Mouse (Mus musculus): ENCODE measurements around the gene Endou. TPM values are rescaled to one million over a fixed set of nuclear protein-coding genes. Genes with fewer than 3 reads are reported as not detected.

Endou gene
- 1 to 10 TPM; 1.1 to 1.2 TPM for total RNA-seq (2021)
- long read RNA-seq, experiment 1, partial matches to known transcripts = 0 of 3 reads
- long read RNA-seq, experiment 1, other reads (novel, unspliced or antisense) = 3 of 3 reads
- long read RNA-seq, experiment 2, partial matches to known transcripts = 0 of 1 reads
- long read RNA-seq, experiment 2, other reads (novel, unspliced or antisense) = 1 of 1 reads

DNA sequence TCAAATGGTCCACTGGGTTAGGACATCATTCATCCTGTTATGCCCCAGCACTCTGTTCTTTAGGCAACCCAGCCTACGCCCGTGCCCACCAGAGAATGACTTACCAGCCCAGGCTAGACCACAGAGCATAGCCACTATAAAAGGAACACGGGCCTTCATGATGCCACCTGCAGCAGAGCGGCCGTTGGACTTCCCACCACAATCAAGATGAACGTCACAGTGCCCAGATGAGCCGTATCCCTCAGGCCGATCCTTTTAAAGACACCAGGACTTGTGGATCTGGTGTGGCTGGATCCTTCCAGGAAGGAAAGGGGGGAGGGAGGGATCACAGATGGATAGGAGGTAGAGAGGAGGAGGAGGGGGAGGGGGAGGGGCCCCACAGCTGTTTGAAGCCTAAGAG, at the start of gene Endou:
TSS of gene Endou (minus strand) at position 229 of the 400 bp plus-strand sequence.
- DNase-seq = no peak

DNA sequence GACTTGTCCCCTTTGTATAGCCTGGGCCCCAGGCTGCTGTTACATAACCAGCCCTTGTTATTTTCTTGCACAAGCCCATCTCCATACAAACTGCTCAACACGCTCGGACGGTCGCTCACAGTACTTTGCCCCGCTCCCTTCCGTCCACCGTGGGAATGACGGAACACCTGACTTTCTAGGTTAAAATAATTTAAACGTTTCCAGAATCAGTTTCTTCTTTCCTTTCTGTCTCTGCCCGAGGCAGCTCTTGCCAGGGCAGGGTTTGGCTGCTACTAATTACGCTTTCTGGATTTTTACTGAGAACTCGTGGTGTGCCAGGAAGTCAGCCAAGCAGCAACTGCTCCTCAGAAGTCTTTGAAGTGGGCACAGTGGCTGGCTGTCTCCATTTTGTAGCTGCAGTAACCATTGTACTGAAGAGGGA, 49.5 kb upstream of the Endou start:
- DNase-seq = no peak

DNA sequence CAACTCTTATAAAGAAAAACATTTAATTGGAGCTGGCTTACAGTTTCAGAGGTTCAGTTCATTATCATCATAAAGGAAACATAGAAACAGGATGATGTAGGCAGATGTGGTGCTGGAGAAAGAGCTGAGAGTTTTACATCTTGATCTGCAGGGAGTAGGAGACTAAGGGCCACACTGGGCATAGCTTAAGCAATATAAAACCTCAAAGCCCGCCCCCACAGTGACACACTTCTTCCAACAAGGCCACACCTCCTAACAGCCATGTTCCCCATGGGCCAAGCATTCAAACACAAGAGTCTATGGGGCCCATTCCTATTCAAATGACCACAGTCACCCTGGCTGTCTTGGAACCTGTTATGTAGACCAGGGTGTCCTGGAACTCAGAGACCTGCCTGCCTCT, 48.4 kb upstream of the Endou start:
- no peak for DNase-seq

GRCm38 (mm10) chr15:97778311-97779098, 47.4 kb upstream of the Endou start, which contains the start of gene Slc48a1:
Gene Slc48a1 (plus strand): TSS chr15:97778520.
- no peak for DNase-seq

GRCm38 (mm10) chr15:97776919-97777318, 45.8 kb upstream of the Endou start:
- DNase-seq = no peak

DNA sequence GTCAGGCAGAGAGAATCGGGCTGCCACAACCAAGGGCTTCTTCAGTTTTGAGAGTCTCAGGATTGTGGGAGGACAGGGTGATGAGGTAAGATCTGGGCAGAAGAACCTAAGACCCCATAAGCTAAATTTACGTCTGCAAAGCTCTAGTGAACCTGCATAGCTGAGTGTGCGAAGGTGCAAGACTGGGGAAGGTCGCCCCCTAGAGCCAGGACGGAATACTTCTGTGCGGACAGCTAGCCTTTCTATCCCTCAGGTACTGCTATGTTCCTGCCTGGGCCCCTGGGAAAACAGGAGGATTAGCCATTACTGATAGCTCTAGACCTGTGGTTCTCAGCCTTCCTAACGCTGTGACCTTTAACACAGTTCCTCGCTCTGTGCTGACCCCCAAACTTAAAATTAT, 45.4 kb upstream of the Endou start:
- DNase-seq = peak; percentile 89

GRCm38 (mm10) chr15:97773961-97774370, 42.8 kb upstream of the Endou start:
- DNase-seq = no peak

- DNase-seq = peak; percentile 77
Measured at GRCm38 (mm10) chr15:97773108-97773507, 42.0 kb upstream of the Endou start.

DNA sequence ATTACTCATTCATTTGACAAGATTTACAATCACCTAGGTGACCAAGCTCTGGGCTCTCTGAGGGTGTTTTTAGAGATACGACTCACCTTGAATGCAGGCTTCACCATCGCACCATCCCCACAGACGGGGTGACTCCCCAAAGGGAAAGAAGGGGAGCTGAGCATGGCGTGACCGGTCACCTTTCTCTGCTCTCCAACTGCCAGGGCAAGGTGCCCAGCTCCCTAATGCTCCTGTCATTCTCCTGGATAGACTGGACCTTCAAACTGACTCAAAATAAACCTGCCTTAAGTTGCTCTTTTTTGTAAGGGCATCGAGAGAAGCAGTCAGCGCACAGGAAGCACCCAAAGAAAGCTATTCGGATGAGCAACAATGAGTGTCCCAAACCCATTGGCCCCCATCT, 39.1 kb upstream of the Endou start:
- DNase-seq = no peak

GRCm38 (mm10) chr15:97768192-97768591, 37.1 kb upstream of the Endou start:
- DNase-seq = peak; percentile 57

GRCm38 (mm10) chr15:97767280-97768186, 36.4 kb upstream of the Endou start, which contains the start of gene Rapgef3:
Gene Rapgef3 (minus strand): TSS chr15:97767972.
- peak; percentile 85 for DNase-seq

- DNase-seq = no peak
Measured at GRCm38 (mm10) chr15:97766594-97767279, 35.6 kb upstream of the Endou start.

DNA sequence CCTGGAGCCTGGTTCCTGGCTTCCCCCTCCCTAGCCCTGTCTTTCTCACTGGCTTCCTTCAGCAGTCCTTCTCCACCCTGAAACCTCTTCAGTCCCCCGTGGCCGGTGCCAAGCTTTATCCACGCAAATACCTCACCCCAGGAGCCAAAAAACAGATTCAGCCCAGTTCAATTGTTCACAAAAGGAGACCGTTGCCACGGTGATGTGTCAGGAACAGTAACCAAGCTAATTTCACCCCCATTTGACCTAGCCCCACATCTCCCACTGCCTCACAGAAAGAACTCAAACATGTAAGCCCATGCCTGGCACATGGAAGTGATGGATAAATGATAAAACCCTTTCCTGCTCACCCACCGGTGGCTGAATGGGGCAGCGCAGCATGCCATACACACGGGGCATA, 35.1 kb upstream of the Endou start:
- DNase-seq = no peak

DNA sequence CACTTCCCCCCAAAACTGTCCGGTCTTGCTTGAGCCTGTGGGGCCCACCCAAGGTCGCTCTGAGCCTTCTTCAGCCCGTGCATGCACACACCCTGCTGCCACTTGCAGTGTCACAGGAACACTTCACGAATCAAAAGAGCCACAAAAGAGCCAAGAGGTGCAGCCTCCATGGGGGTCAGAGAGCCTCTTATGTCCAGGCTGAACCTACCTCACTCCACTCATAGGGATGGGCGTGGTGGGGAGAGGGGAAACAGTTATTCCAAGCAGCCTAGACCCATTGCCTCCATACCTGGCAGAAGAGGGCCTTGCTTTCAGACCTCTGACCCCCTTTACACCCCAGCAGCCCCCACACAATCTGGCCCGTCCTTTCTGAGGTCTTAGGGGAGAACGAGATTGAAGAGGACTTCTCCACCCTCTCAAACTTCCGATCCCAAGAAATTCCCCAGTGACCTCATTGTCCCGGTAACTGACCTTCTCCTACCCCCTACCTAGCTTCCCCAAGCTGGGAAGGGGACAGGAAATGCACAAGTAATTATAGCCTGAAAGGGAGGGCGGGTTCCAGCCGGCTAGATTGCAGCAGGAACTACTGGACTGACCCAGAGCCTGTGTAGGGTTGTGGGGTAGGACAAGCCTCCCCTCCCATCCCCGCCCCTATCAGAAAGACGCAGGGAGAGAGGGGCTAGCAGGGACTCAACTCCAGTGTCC, 34.1 kb upstream of the Endou start:
- no peak for DNase-seq

DNA sequence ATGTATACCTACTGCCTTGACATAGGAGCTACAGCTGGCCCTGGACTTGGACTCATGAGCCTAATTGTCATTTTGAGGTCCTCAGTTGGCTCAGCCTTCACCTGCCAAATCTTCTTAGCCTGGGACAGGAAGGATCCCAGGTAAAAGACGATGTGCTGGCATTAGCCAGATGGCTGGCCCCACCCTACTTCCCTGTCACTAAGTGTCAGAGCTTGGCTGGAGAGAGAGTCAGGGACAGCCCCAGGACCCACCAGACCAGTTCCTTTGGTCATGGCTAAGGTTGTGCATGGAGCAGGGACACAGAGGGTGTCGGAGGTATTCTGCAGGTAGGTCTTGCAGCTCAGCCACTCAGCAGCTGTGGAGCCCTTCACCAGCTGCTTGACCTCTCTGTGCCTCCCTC, 33.4 kb upstream of the Endou start:
- DNase-seq = no peak

- no peak for DNase-seq
Measured at GRCm38 (mm10) chr15:97763256-97764049, 32.3 kb upstream of the Endou start.

- peak; percentile 57 for DNase-seq
Measured at GRCm38 (mm10) chr15:97762733-97763132, 31.6 kb upstream of the Endou start.

DNA sequence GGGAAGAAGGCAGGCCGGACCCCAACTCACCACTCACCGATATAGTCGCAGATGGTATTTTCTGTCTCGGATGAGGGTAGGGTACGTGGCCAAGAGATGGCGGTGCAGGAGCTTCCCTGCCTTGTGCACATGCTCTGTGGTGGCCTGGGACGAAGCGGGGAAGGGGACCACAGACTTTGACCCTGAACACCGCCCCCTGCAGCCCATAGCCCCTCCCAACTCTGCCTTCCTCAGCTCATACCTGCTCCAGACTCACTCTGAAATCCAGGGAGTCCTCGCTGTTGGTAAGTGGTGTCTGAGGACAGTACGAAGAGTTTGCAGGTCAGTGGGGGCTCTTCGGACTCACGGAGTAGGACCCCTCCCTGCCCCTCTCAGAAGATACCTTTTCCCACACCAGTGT, 30.3 kb upstream of the Endou start:
- DNase-seq = no peak

DNA sequence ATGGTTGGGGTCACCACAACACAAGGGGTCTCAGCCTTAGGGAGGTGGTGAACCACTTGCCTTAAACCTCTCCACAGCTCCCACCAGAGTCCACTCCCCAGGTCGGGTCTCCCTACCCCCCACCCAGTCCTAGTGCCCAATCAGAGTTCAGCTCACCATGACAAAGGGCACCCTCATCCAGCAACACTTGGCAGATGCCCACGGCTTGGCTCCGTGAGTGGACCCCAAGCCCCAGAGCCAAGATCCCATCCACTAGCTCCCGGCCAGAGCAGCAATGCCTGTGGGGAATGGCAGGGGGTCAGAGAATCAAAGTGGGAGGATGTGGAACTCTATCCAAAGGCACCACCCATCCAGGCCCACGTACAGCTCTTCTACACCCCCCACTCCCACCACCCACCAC, 29.8 kb upstream of the Endou start:
- DNase-seq = no peak

GRCm38 (mm10) chr15:97760006-97760405, 28.9 kb upstream of the Endou start:
- no peak for DNase-seq

DNA sequence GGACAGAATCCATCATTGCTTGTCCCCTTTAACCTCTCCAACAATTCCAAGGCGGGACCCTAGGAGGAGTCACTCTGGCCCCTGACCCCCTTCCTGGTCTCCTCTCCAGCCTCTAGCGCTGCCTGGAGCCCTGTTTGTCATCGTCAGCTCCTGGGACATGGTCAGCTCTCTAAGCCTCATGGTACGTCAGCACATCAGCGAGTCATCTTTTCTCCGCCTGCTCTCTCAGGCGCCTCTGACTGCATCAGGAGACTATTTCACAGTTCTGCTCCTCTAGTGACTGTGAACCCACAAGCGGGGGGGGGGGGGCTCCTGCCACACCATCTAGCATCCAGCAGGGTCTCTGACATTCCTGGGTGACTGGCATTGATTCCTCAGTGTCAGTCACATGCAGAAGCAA, 24.2 kb upstream of the Endou start:
- no peak for DNase-seq

Data from adrenal gland, postnatal 10 days (tissue).